Mouse (Mus musculus): ENCODE results near the gene Narf.

DNA sequence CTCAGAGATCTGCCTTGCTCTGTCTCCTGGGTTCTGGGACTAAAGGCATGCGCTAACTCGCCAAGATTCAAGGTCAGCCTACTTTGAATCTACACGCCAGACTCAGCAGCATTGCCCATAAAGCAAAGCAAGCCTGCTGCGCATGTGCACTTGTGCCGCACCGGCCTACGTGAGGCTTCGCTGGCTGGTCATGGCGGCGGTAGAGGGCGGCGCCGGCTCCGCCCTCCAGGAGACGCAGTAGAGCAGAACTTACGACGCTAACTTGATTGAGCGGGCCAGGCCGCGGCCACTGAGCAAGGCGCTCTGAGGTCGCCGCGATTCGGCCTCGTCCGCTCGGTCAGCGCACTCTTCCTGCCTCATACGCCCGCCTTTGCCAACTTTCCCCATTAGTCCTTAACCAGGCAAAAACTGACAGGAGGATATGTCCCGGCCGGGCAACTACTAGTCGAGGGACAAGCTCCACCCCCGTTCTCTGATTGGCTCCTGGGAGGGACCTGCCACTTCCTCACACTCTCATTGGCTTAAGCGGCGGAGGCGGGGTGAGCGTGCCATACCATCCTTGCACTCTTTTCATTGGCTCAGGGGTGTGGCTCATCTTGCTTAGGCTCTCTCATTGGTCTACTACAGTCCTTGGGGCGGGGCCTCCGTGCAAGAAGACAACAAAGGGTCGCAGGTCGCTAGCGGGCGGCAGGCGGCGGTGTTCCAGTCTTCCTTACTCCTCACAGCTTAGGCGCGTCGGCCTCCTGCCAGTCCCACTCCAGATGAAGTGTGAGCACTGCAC lies at the start of gene Narf:
- TF ChIP-seq CTCF (IDR thresholded peaks at IDR 0.05; ENCODE audit: control insufficient read depth, insufficient read depth, insufficient read length) (peak; percentile 60), FOSL1 (IDR thresholded peaks at IDR 0.05; ENCODE audit: insufficient read depth, low read length, poor library complexity, severe bottlenecking) (no peak), USF1 (IDR thresholded peaks at IDR 0.05; ENCODE audit: low read depth) (no peak)

All from C2C12 (cell line).